Mouse (Mus musculus): Measurements from ENCODE around the gene Ubac2.

DNA sequence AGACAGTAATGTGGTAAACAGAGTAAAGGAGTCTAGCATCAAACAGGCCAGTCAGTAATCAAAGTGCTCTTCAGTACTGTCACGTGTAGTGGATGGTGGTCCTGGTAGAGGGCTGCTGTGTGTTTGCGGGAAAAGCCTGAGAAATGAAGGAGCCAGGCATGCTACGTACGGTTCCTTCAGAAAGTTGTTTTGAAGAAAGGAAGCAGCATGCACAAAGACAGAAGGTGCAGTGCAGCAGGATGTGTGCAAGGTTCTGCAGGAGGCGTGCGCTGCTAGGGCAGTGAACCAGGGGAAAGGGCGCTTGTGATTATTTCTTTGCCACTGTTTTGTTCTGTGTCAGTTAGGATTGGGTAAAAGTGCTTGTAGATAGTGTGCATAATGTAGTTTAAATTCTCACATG lies 2.8 kb downstream of the Ubac2 start:
- TF ChIP-seq CTCF (IDR thresholded peaks at IDR 0.05; ENCODE audit: low read depth) = no peak
- TF ChIP-seq EP300 (IDR thresholded peaks at IDR 0.05; ENCODE audit: low read depth) = no peak
